Mouse (Mus musculus) small intestine, adult 2 months (tissue): ENCODE data around the gene Mfsd2a.

Source experiments
- CTCF ChIP-seq: fragments of 200-500 bp; IDR thresholded peaks from 2 replicates; pipeline ENCODE4 v1.5.1; 2012; ENCODE audit warnings: low read depth, mild to moderate bottlenecking, control low read depth, inconsistent platforms, low read length, moderate library complexity, mixed read lengths; ENCODE audit not compliant: insufficient replicate concordance, insufficient read length; ENCODE audit errors: extremely low read depth
- POLR2A ChIP-seq: fragments of 200-500 bp; IDR thresholded peaks from 2 replicates; pipeline ENCODE4 v1.6.1; 2012; ENCODE audit warnings: low read depth, mild to moderate bottlenecking, control low read depth, inconsistent platforms, low read length, moderate library complexity

DNA sequence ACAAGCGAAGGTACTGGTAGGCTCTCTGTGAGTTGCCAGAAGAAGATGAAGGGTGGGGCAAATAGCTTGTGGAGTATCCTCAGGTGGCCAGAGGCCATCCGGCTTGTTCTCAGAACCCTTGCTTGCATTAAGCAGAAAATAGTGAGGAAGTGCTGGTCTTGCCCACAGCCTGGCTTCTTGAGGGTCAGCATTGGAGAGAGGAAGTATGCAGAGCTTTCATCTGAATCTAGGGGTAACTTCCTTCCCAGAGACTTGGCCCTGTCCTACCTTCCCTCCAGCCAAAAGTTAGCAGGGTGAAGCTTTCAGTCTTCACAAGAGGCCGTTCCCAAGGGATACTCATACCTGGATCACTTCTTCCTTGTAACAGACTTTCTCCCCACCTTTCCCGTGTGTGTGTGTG is 10.7 kb upstream of the Mfsd2a start:
- TF ChIP-seq CTCF: no peak
- TF ChIP-seq POLR2A: no peak
